Mouse (Mus musculus): Measurements from ENCODE around the gene Gm20388.

Gene Gm20388

GRCm38 (mm10) chr8:124080467-124081326, 4170.1 kb downstream of the Gm20388 start:
- no peak for DNase-seq

DNA sequence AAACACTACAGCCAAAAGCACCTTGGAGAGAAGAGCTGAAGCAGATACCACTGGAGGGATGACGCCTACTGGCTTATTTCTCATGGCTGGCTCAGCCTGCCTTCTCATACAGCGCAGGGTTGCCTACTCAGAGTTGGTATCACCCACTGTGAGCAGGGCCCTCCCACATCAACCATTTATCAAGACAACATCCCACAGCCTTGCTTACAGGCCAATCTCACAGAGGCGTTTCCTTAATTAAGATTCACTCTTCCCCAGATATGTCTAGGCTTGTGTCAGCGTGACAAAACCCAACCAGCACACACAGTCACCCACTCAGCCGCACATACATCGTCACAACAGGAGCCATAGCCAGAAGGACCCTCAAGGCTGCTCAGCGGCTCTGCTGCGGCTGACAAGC, 4172.0 kb downstream of the Gm20388 start:
- DNase-seq: no peak

GRCm38 (mm10) chr8:124083611-124084010, 4173.0 kb downstream of the Gm20388 start:
- no peak for DNase-seq

GRCm38 (mm10) chr8:124085668-124086067, 4175.0 kb downstream of the Gm20388 start:
- no peak for DNase-seq

DNA sequence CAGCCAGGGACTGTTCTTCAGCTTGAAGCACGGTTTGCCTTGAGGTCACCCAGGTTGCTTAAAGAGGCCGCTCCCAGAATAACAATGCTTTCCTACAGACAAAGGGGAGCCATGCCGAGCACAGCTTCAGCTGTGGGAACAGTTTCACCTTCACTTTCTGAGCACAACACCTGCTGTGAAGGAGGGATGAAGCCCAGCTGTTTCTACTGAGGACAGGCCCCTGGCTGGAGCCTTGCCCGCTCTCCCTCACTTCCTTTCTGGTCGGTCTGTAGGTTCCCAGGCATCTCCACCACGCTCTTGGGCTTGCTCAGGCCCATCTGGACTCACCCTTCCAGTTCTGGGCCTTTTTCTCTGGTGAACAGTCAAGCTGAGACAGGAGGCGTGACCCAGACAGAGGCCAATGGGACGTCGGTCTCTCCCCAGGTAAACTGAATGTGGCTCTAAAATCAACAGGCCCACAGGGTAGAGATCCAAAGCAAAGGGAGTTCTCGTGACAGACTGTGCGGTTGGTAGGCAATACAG, 4177.5 kb downstream of the Gm20388 start:
- DNase-seq: no peak

- DNase-seq: no peak
Measured at GRCm38 (mm10) chr8:124089016-124089415, 4178.4 kb downstream of the Gm20388 start.

DNA sequence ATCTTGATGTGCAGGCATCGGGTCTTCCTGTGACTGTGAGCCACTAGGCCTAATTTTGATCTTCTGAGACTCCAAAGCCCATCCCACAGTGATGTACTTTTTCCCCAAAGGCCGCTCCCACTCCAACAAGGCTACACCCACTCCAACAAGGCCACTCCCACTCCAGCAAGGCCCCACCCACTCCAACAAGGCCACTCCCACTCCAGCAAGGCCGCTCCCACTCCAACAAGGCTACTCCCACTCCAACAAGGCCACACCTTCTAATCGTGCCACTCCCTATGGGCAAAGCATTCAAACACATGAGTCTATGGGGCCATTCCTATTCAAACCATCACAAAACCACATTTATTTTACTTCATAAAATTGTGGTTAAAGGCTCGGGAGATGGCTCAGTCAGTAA, 4179.8 kb downstream of the Gm20388 start:
- DNase-seq: no peak

GRCm38 (mm10) chr8:124098953-124099622, 4188.4 kb downstream of the Gm20388 start:
- DNase-seq: peak; percentile 89

DNA sequence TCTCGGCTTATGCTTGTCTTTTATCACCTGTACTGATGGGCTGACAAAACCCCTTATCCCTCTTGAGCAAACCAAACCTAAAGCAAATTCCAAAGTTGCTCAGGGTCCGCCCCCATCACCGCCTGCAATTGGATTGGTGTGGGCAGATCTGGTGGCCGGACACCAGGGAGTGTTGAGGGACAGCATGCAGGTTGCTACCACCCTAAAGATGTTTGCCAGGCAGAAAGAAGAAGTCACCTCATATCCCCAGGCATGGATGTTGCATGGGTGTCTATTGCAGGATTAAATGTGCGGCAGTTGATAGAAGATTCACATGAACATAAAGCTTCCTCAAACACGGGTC, 4189.0 kb downstream of the Gm20388 start:
- no peak for DNase-seq

- DNase-seq: no peak
Measured at GRCm38 (mm10) chr8:124105869-124106268, 4195.2 kb downstream of the Gm20388 start.

GRCm38 (mm10) chr8:124106328-124107195, 4195.9 kb downstream of the Gm20388 start:
- no peak for DNase-seq

DNA sequence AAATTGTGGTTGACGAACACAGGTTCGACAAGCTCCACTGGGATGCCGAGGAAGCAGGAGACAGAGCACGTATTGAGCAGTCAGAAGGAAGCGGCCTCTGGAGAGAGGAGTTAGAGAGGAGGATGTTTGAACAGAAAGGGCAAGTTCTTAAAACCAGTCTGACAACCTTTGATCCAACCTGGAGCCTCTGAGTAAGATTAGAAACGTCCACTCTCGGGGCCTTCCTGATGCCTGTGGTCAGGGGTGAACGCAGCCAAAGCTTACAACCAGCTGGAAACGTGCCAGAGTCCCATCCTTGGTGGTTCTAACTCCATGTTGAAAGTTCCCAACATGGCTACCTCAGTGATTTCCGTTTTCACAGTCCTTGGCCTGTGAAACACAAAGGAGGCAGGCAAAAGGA, 4202.5 kb downstream of the Gm20388 start:
- DNase-seq: no peak

DNA sequence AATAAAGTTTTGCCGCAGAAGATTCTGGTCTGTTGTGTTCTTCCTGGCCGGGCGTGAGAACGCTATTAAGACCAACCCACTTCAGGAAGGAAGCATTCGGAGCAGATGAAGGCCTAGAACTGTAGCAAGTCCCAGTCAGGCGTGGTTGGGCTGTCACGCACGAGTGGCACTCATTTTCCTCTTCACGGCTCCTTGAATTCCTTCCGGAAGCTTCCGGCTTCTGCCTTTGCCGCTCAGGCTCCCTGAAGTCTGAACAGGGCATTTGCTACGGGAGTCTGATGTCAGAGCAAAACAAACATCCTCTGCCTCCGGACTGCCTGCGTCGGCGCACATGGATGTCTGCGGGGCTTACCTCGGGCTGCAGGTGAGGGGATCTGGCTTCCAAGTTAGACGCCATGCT, 4214.6 kb downstream of the Gm20388 start:
- no peak for DNase-seq

- no peak for DNase-seq
Measured at GRCm38 (mm10) chr8:124137261-124137660, 4226.6 kb downstream of the Gm20388 start.

- DNase-seq: no peak
Measured at GRCm38 (mm10) chr8:124140211-124140790, 4229.7 kb downstream of the Gm20388 start.

GRCm38 (mm10) chr8:124140868-124141431, 4230.3 kb downstream of the Gm20388 start:
- DNase-seq: peak; percentile 49

- DNase-seq: no peak
Measured at GRCm38 (mm10) chr8:124141681-124142391, 4231.2 kb downstream of the Gm20388 start.

DNA sequence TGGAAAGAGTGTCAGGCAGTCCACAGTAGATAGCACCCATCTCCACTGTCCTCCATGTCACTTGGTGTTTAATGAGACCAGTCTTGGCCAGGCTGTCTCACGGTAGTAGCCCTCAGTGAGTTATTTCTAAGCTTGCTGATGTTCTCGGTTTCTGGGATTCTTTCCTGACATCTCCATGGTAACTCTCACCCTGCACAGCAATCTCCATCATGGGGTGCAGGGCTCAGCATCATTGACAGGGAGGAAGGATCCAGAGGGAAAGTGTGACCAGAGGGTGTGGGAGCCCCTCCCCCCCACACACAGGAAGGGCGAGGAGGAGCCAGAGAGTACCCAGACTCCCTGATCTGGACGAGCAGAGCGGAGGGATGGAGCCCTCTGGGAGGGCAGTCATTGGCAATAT, 4232.4 kb downstream of the Gm20388 start:
- no peak for DNase-seq

GRCm38 (mm10) chr8:124143871-124144618, 4233.4 kb downstream of the Gm20388 start:
- DNase-seq: no peak

DNA sequence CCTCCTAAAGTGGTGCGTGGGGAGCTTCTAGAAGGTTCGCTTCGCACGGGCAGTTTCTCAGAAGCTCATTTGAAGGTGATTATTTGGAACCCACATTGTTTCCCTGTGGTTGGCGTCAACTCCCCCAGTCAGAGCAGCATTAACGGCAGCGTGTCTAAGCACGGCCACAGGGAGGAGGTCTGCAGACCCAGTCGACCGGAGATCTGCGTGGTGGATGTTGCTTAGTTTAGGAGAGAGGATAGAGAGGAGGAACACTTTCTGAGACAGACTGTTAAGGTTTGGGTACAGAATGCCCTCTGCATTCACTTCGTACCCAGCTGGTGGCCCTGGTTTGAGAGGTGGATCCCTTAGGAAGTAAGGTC, 4234.0 kb downstream of the Gm20388 start:
- DNase-seq: no peak

DNA sequence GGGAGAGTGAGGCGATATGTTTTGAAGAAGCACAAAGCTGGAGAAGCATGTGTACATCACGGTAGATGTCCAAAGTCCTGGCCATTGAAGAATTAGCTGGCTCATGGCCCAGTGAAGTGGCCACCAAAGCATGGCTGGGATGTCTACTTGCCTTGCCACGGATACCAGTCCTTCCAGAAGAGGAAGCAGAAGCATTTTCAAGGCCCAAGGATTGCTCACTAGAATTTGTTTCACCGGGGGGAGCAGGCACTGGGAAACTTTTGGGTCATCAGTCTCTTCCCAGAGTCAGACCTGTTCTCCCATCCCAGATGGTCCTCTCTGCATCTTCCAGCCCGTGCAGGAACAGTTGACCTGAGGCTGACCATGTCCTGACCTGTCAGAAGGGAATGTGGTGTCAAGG, 4235.6 kb downstream of the Gm20388 start:
- DNase-seq: no peak
